Mouse (Mus musculus): ENCODE results near the gene Dlg1.

DNA sequence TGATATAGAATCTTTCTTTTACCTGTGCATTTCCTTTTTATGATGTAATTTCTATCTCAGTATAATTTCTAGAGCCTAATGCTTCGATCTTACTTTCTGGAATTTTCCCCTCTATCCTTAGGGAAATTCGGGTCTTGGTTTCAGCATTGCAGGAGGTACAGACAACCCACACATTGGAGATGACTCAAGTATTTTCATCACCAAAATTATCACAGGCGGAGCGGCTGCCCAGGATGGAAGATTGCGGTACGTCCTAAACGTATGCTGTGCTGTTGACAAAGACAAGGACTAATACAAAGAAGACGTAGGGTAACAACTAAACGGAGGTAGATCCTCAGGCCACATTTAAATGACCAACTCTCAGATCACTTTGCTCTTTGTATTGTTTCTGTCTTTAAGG is 126.8 kb downstream of the Dlg1 start:
- TF ChIP-seq CTCF (IDR thresholded peaks at IDR 0.05; ENCODE audit: extremely low read depth, insufficient read depth, low read length) (no peak), POLR2A (IDR thresholded peaks at IDR 0.05; ENCODE audit: extremely low read depth, insufficient read depth, low read length) (no peak)
